Mouse (Mus musculus): Measurements from ENCODE around the gene Cmip.
A peak's percentile ranks its signal among the peaks of the same experiment; 100 is the strongest.

Gene Cmip

GRCm38 (mm10) chr8:117257821-117258575, 1.1 kb downstream of the Cmip start:
- no peak for DNase-seq (ENCODE audit: low spot score)

GRCm38 (mm10) chr8:117258576-117259040, 1.7 kb downstream of the Cmip start:
- DNase-seq (ENCODE audit: low spot score): no peak

GRCm38 (mm10) chr8:117259431-117260001, 2.7 kb downstream of the Cmip start:
- no peak for DNase-seq (ENCODE audit: low spot score)

- no peak for DNase-seq (ENCODE audit: low spot score)
Observed at GRCm38 (mm10) chr8:117260234-117260929, 3.5 kb downstream of the Cmip start.

- DNase-seq (ENCODE audit: low spot score): no peak
Observed at GRCm38 (mm10) chr8:117260930-117261475, 4.1 kb downstream of the Cmip start.

GRCm38 (mm10) chr8:117261702-117262101, 4.8 kb downstream of the Cmip start:
- DNase-seq (ENCODE audit: low spot score): no peak

GRCm38 (mm10) chr8:117262685-117263084, 5.8 kb downstream of the Cmip start:
- no peak for DNase-seq (ENCODE audit: low spot score)

- DNase-seq (ENCODE audit: low spot score): no peak
Observed at GRCm38 (mm10) chr8:117263442-117263841, 6.6 kb downstream of the Cmip start.

GRCm38 (mm10) chr8:117265079-117265478, 8.2 kb downstream of the Cmip start:
- DNase-seq (ENCODE audit: low spot score): no peak

GRCm38 (mm10) chr8:117267403-117268129, 10.7 kb downstream of the Cmip start:
- no peak for DNase-seq (ENCODE audit: low spot score)

GRCm38 (mm10) chr8:117278234-117278633, 21.4 kb downstream of the Cmip start:
- DNase-seq (ENCODE audit: low spot score): no peak

GRCm38 (mm10) chr8:117278668-117279132, 21.8 kb downstream of the Cmip start:
- DNase-seq (ENCODE audit: low spot score): peak; percentile 64

GRCm38 (mm10) chr8:117280488-117280887, 23.6 kb downstream of the Cmip start:
- DNase-seq (ENCODE audit: low spot score): no peak

GRCm38 (mm10) chr8:117281676-117282075, 24.8 kb downstream of the Cmip start:
- DNase-seq (ENCODE audit: low spot score): no peak

- DNase-seq (ENCODE audit: low spot score): no peak
Observed at GRCm38 (mm10) chr8:117282141-117282950, 25.5 kb downstream of the Cmip start.

- DNase-seq (ENCODE audit: low spot score): no peak
Observed at GRCm38 (mm10) chr8:117284768-117285484, 28.1 kb downstream of the Cmip start.

- no peak for DNase-seq (ENCODE audit: low spot score)
Observed at GRCm38 (mm10) chr8:117287966-117288365, 31.1 kb downstream of the Cmip start.

GRCm38 (mm10) chr8:117289016-117289415, 32.2 kb downstream of the Cmip start:
- DNase-seq (ENCODE audit: low spot score): peak; percentile 30

- no peak for DNase-seq (ENCODE audit: low spot score)
Observed at GRCm38 (mm10) chr8:117290506-117290905, 33.6 kb downstream of the Cmip start.

GRCm38 (mm10) chr8:117292262-117292661, 35.4 kb downstream of the Cmip start:
- DNase-seq (ENCODE audit: low spot score): no peak

All from layer of hippocampus, adult 11-12 months (tissue).